ENCODE assay signal across 8 mouse cellular contexts in the genomic region with DNA sequence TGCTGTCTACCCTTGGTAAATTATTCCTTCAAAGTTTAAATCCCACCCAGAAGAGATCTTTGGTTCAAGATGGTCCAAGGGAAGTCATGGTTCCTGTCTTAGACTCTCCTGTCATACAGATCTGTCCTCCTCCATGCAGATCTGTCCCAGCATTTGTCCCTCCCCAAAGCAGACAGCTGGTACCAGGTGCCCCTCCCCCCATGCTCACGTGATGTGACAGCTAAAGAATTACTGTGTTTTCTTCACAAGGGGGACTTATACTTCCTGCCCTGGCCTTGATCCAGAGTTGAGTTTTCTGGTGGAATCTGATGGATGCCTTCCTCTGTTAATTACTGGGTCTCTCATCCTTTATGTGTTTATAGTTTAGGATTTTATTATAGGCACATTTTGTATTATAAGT. TPM values are rescaled to one million over a fixed set of nuclear protein-coding genes. Genes with fewer than 3 reads are reported as not detected.
DNase-seq lines count a peak whose midpoint lies in the region; ATAC-seq lines count a peak whose summit lies in the region.

No protein-coding gene starts in this region.

- H3K4me1 ChIP-seq in forebrain, embryonic 16.5 days (replicated peaks; ENCODE audit: control insufficient read depth, insufficient read depth, low read length), result peaks cover 48% of the 10 kb centered on the region
- peaks cover 30% of the 10 kb centered on the region for H3K4me1 ChIP-seq in kidney, embryonic 15.5 days

- no peaks in the 10 kb centered on the region for H3K9me3 ChIP-seq in forebrain, embryonic 16.5 days (ENCODE audit: control insufficient read depth, low read length)
- no peaks in the 10 kb centered on the region for H3K9me3 ChIP-seq in kidney, embryonic 15.5 days (replicated peaks)

- no peaks in the 10 kb centered on the region for H3K36me3 ChIP-seq in forebrain, embryonic 16.5 days (ENCODE audit: control insufficient read depth, insufficient read depth)
- H3K36me3 ChIP-seq in kidney, embryonic 15.5 days, result no peaks in the 10 kb centered on the region

- DNase-seq in CD4-positive helper T cell, adult 2 months (ENCODE audit: low read depth, low spot score), result peak; percentile 72
- peak; percentile 58 for DNase-seq in adrenal gland, adult 8-10 months
- DNase-seq in lung, postnatal 4 days, result peak; percentile 66 to 74
- DNase-seq in spleen, postnatal 10 days (ENCODE audit: low spot score in 2 of 2), result peak; percentile 54 to 85
- DNase-seq in layer of hippocampus, adult 18-20 months (ENCODE audit: low spot score in 2 of 2), result no peak

- H3K4me3 ChIP-seq in forebrain, embryonic 16.5 days (replicated peaks; ENCODE audit: low read length), result no peak overlapping the region
- H3K4me3 ChIP-seq in kidney, embryonic 15.5 days (replicated peaks), result no peak overlapping the region

- peak overlapping the region; percentile 71 for H3K4me2 ChIP-seq in forebrain, embryonic 16.5 days (ENCODE audit: low read length)
- peak overlapping the region; percentile 58 for H3K4me2 ChIP-seq in kidney, embryonic 15.5 days

- H3K27me3 ChIP-seq in forebrain, embryonic 16.5 days (replicated peaks; ENCODE audit: control insufficient read depth, insufficient read depth, low read length), result no peaks in the 10 kb centered on the region
- no peaks in the 10 kb centered on the region; the same call in 1 of the 2 replicates for H3K27me3 ChIP-seq in kidney, embryonic 15.5 days

- 0 out of 2 replicates have a peak, but pooled peaks have one; percentile 3 for ATAC-seq in forebrain, embryonic 16.5 days
- ATAC-seq in kidney, embryonic 15.5 days (replicated peaks; ENCODE audit: low FRiP score), result peak; percentile 30; the same call in 1 of the 2 replicates
- ATAC-seq in monocyte, adult 5-6 weeks (replicated peaks; ENCODE audit: insufficient number of reproducible peaks, low FRiP score, low TSS enrichment, poor library complexity, severe bottlenecking), result no peak

- WGBS in forebrain, embryonic 16.5 days, result 4% methylated on average over 1 of the region's 1 CpGs
- 0% methylated on average over 1 of the region's 1 CpGs for WGBS in kidney, embryonic 15.5 days

- H3K27ac ChIP-seq in forebrain, embryonic 16.5 days (ENCODE audit: low read length), result peak overlapping the region; percentile 46; the same call in 1 of the 2 replicates
- H3K27ac ChIP-seq in kidney, embryonic 15.5 days, result peak overlapping the region; percentile 75

- no peak overlapping the region for H3K9ac ChIP-seq in forebrain, embryonic 16.5 days (replicated peaks; ENCODE audit: low read depth, low read length)
- H3K9ac ChIP-seq in kidney, embryonic 15.5 days, result no peak overlapping the region

RNA-seq across cellular contexts. Expression of gene Rnasel, which starts 0.7 kb away (rescaled TPM):
- 10 to 100 TPM in 3 of 4 experiments, 1 to 10 TPM in 1; 9.7 to 25.3 (median 16.9) TPM for total RNA-seq in adrenal gland, adult 8-10 months (2022)
- 40.4 and 42.7 TPM in 2 replicates for polyA plus RNA-seq in forebrain, embryonic 16.5 days (2015; fragmentation: Nextera tagmentation; extraction: Ambion mirVana)
- 10.4 and 11.6 TPM in 2 replicates for polyA plus RNA-seq in kidney, embryonic 15.5 days (2015; fragmentation: Nextera tagmentation; extraction: Ambion mirVana)
- 1 to 10 TPM; 5.8 to 6.7 TPM for total RNA-seq in layer of hippocampus, adult 18-20 months (2021)
- total RNA-seq in monocyte, adult 5-6 weeks (2017), result 53.3 to 72.4 TPM (median 55.1 TPM) in 3 replicates

RNA-seq across cellular contexts. Expression of gene Rgs16, which starts 8.4 kb away (rescaled TPM):
- 10 to 100 TPM in 1 of 4 experiments, 1 to 10 TPM in 3; 2.5 to 18.0 (median 4.7) TPM for total RNA-seq in adrenal gland, adult 8-10 months (2022)
- 32.9 and 34.3 TPM in 2 replicates for polyA plus RNA-seq in forebrain, embryonic 16.5 days (2015; fragmentation: Nextera tagmentation; extraction: Ambion mirVana)
- polyA plus RNA-seq in kidney, embryonic 15.5 days (2015; fragmentation: Nextera tagmentation; extraction: Ambion mirVana), result 4.7 and 4.9 TPM in 2 replicates
- 1 to 10 TPM; 6.8 to 6.9 TPM for total RNA-seq in layer of hippocampus, adult 18-20 months (2021)
- 6.7 to 7.3 TPM (median 7.1 TPM) in 3 replicates for total RNA-seq in monocyte, adult 5-6 weeks (2017)

Comparison
In these comparisons a context has a peak if more than half of its experiments do, and no peak if none do; other contexts are left out.
1. DNase-seq: peak in CD4-positive helper T cell, adult 2 months (single experiment), adrenal gland, adult 8-10 months (single experiment), lung, postnatal 4 days (2 of 2) and spleen, postnatal 10 days (2 of 2); none in layer of hippocampus, adult 18-20 months (0 of 2).